8 mouse cellular contexts compared by ENCODE assay signal in genomic region chr13:44228540-44229135, GRCm38 (mm10).
DNase-seq lines count a peak whose midpoint lies in the region; ATAC-seq and TF ChIP-seq lines count a peak whose summit lies in the region.

No protein-coding gene starts in this region.

- H3K36me3 ChIP-seq in forebrain, embryonic 14.5 days (ENCODE audit: control insufficient read depth, insufficient read depth, low read length): no peaks in the 10 kb centered on the region
- H3K36me3 ChIP-seq in hindbrain, embryonic 10.5 days: no peaks in the 10 kb centered on the region
- no peaks in the 10 kb centered on the region for H3K36me3 ChIP-seq in stomach, embryonic 16.5 days (ENCODE audit: control insufficient read depth, insufficient read depth, low read length)

- 1% methylated on average over 16 of the region's 16 CpGs for WGBS in forebrain, embryonic 14.5 days
- 24% methylated on average over 16 of the region's 16 CpGs for WGBS in hindbrain, embryonic 10.5 days
- 18% methylated on average over 16 of the region's 16 CpGs for WGBS in lung, adult 2 months
- 15% methylated on average over 16 of the region's 16 CpGs for WGBS in stomach, embryonic 16.5 days

- H3K4me1 ChIP-seq in forebrain, embryonic 14.5 days (ENCODE audit: control insufficient read depth, insufficient read depth, low read length): peaks cover 47% of the 10 kb centered on the region
- peaks cover 55% of the 10 kb centered on the region for H3K4me1 ChIP-seq in hindbrain, embryonic 10.5 days (replicated peaks)
- H3K4me1 ChIP-seq in lung, adult 2 months (ENCODE audit: control insufficient read depth, insufficient read depth, low read length): peaks cover 4% of the 10 kb centered on the region; the same call in 1 of the 2 replicates
- H3K4me1 ChIP-seq in stomach, embryonic 16.5 days (ENCODE audit: control insufficient read depth, insufficient read depth, low read length): peaks cover 22% of the 10 kb centered on the region

- ATAC-seq in forebrain, embryonic 14.5 days: peak; percentile 53; the same call in 1 of the 2 replicates
- peak; percentile 41 for ATAC-seq in stomach, embryonic 16.5 days (ENCODE audit: insufficient read depth, low FRiP score)

- no peak overlapping the region for H3K4me3 ChIP-seq in forebrain, embryonic 14.5 days (ENCODE audit: low read depth, low read length)
- no peak overlapping the region for H3K4me3 ChIP-seq in hindbrain, embryonic 10.5 days
- H3K4me3 ChIP-seq in lung, adult 2 months (replicated peaks; ENCODE audit: extremely low read depth, low read depth, low read length): peak overlapping the region; percentile 31
- peak overlapping the region; percentile 10; the same call in 1 of the 2 replicates for H3K4me3 ChIP-seq in stomach, embryonic 16.5 days (replicated peaks; ENCODE audit: low read length)

- TF ChIP-seq CTCF in lung, adult 2 months (IDR thresholded peaks at IDR 0.05; ENCODE audit: insufficient read depth, low read length): no peak

- no peak for TF ChIP-seq POLR2A in lung, adult 2 months (IDR thresholded peaks at IDR 0.05; ENCODE audit: borderline replicate concordance, extremely low read depth, low read depth, low read length)

- no peak overlapping the region; the same call in 1 of the 2 replicates for H3K9ac ChIP-seq in forebrain, embryonic 14.5 days (ENCODE audit: low read length)
- peak overlapping the region; percentile 36; the same call in 1 of the 2 replicates for H3K9ac ChIP-seq in stomach, embryonic 16.5 days (ENCODE audit: low read length)

- intact Hi-C loops in left cerebral cortex, postnatal 4 days (cut with DNase I): no loop called here

- H3K9me3 ChIP-seq in forebrain, embryonic 14.5 days (replicated peaks; ENCODE audit: control insufficient read depth, low read length): no peaks in the 10 kb centered on the region
- peaks cover 13% of the 10 kb centered on the region; the same call in 1 of the 2 replicates for H3K9me3 ChIP-seq in hindbrain, embryonic 10.5 days
- H3K9me3 ChIP-seq in stomach, embryonic 16.5 days (replicated peaks; ENCODE audit: control insufficient read depth, low read length): peaks cover 10% of the 10 kb centered on the region; the same call in 1 of the 2 replicates

- peak; percentile 27 for DNase-seq in adrenal gland, postnatal 10 days
- no peak for DNase-seq in adrenal gland, adult 18-20 months (ENCODE audit: low spot score in 2 of 2)
- peak; percentile 87 for DNase-seq in forebrain, embryonic 14.5 days (ENCODE audit: low spot score)
- no peak for DNase-seq in hindbrain, embryonic 10.5 days (ENCODE audit: low spot score)
- DNase-seq in lung, adult 2 months: peak; percentile 19
- DNase-seq in left cerebral cortex, postnatal 4 days: no peak
- DNase-seq in left cerebral cortex, adult 9 months (ENCODE audit: low spot score in 2 of 2): no peak

- no peaks in the 10 kb centered on the region for H3K27me3 ChIP-seq in forebrain, embryonic 14.5 days (replicated peaks; ENCODE audit: control insufficient read depth, insufficient read depth, low read length)
- H3K27me3 ChIP-seq in hindbrain, embryonic 10.5 days (ENCODE audit: insufficient read depth, poor library complexity, severe bottlenecking): peaks cover 41% of the 10 kb centered on the region
- no peaks in the 10 kb centered on the region for H3K27me3 ChIP-seq in stomach, embryonic 16.5 days (ENCODE audit: control insufficient read depth, insufficient read depth, low read length)

- no peak overlapping the region for H3K27ac ChIP-seq in forebrain, embryonic 14.5 days (ENCODE audit: low read depth, low read length)
- 0 out of 2 replicates have a peak overlapping the region, but pooled peaks have one; percentile 62 for H3K27ac ChIP-seq in hindbrain, embryonic 10.5 days
- H3K27ac ChIP-seq in stomach, embryonic 16.5 days (ENCODE audit: low read length): peak overlapping the region; percentile 25

- H3K4me2 ChIP-seq in forebrain, embryonic 14.5 days (ENCODE audit: low read length): peak overlapping the region; percentile 18
- peak overlapping the region; percentile 46 for H3K4me2 ChIP-seq in stomach, embryonic 16.5 days (ENCODE audit: low read depth, low read length)

Comparison
In these comparisons a context has a peak if more than half of its experiments do, and no peak if none do; other contexts are left out.
1. DNase-seq: peak in adrenal gland, postnatal 10 days (single experiment), forebrain, embryonic 14.5 days (single experiment) and lung, adult 2 months (single experiment); none in adrenal gland, adult 18-20 months (0 of 2), hindbrain, embryonic 10.5 days (single experiment), left cerebral cortex, postnatal 4 days (single experiment) and left cerebral cortex, adult 9 months (0 of 2).
2. H3K4me3 ChIP-seq: peak in lung, adult 2 months (single experiment) and stomach, embryonic 16.5 days (single experiment); none in forebrain, embryonic 14.5 days (single experiment) and hindbrain, embryonic 10.5 days (single experiment).